In the genomic region with DNA sequence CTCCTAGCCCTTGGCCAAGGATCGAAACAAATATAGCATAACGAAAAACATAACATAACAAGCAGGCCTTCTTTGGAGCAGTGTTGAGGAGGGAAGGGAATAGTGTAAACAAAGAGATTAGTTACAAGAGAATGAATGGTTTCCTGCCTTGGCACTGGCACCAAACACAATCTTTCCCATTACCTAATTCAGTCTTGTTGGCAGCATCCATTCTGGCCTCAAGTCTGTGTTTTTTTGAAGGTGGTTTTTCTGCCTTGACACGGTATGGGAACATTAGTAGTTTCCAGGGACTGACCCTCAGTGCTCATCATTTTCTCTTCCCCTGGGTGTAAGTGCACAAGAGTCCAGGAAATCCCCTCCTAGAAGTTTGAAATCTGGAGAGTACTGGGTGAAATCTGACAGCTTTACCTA, we compare ENCODE assay signal across 17 mouse cellular contexts.
A peak's percentile ranks its signal among the peaks of the same experiment; 100 is the strongest.
DNase-seq lines count a peak whose midpoint lies in the region; ATAC-seq and TF ChIP-seq lines count a peak whose summit lies in the region.
"Had no signal": no experiment of that assay in that cellular context is flagged by ENCODE, and none has a peak within 500 bp of the region (broad histone marks: within the 10 kb centered on the region; RNA-seq: fewer than 3 reads in every experiment).

No protein-coding gene starts in this region.

- ATAC-seq in forebrain, embryonic 13.5 days = peak; percentile 45; the same call in 1 of the 2 replicates
- no peak for ATAC-seq in forebrain, postnatal 0 days
- ATAC-seq in intestine, embryonic 16.5 days = no peak
- no peak; the same call in 1 of the 2 replicates for ATAC-seq in intestine, embryonic 15.5 days
- 0 out of 2 replicates have a peak, but pooled peaks have one; percentile 48 for ATAC-seq in embryonic facial prominence, embryonic 15.5 days (ENCODE audit: insufficient number of reproducible peaks, low FRiP score, low TSS enrichment, low read depth)
- ATAC-seq: hindbrain, postnatal 0 days; liver, embryonic 12.5 days had no signal

- no peak for TF ChIP-seq CTCF in forebrain, postnatal 0 days (IDR thresholded peaks at IDR 0.05; ENCODE audit: low read depth)
- TF ChIP-seq CTCF in small intestine, adult 2 months (IDR thresholded peaks at IDR 0.05; ENCODE audit: extremely low read depth, insufficient read length, insufficient replicate concordance, low read depth, low read length) = no peak

- H3K4me3 ChIP-seq in forebrain, embryonic 13.5 days = no peak overlapping the region
- no peak overlapping the region for H3K4me3 ChIP-seq in forebrain, postnatal 0 days (ENCODE audit: low read depth, low read length)
- H3K4me3 ChIP-seq in intestine, embryonic 16.5 days (ENCODE audit: low read length) = no peak overlapping the region
- H3K4me3 ChIP-seq in intestine, embryonic 15.5 days (replicated peaks) = no peak overlapping the region
- H3K4me3 ChIP-seq in embryonic facial prominence, embryonic 15.5 days (replicated peaks) = no peak overlapping the region
- H3K4me3 ChIP-seq in small intestine, adult 2 months (ENCODE audit: low read depth, low read length) = no peak overlapping the region
- H3K4me3 ChIP-seq: erythroblast, embryonic 14.5 days; heart, embryonic 12.5 days; layer of hippocampus, adult 2 months; liver, embryonic 12.5 days; neural tube, embryonic 13.5 days had no signal

- no peak for DNase-seq in forebrain, postnatal 0 days
- DNase-seq in right cerebral cortex, adult 2 months (ENCODE audit: low spot score in 2 of 2) = no peak
- no peak for DNase-seq in layer of hippocampus, postnatal 25 days (ENCODE audit: extremely low spot score in 1 of 2, low spot score in 1 of 2)
- DNase-seq: adrenal gland, postnatal 36 days; gastrocnemius, postnatal 10 days; left cerebral cortex, postnatal 4 days had no signal

- no peaks in the 10 kb centered on the region for H3K4me1 ChIP-seq in forebrain, embryonic 13.5 days
- H3K4me1 ChIP-seq in forebrain, postnatal 0 days (ENCODE audit: insufficient read depth) = no peaks in the 10 kb centered on the region
- H3K4me1 ChIP-seq in intestine, embryonic 16.5 days (ENCODE audit: control insufficient read depth, insufficient read depth, low read length) = peaks cover 4% of the 10 kb centered on the region; the same call in 1 of the 2 replicates
- no peaks in the 10 kb centered on the region; the same call in 1 of the 2 replicates for H3K4me1 ChIP-seq in intestine, embryonic 15.5 days (replicated peaks)
- H3K4me1 ChIP-seq in embryonic facial prominence, embryonic 15.5 days = peaks cover 14% of the 10 kb centered on the region
- H3K4me1 ChIP-seq in small intestine, adult 2 months (ENCODE audit: control insufficient read depth, insufficient read depth, insufficient read length, low read length) = no peaks in the 10 kb centered on the region
- H3K4me1 ChIP-seq: liver, embryonic 12.5 days had no signal

- no peak for TF ChIP-seq POLR2A in small intestine, adult 2 months (IDR thresholded peaks at IDR 0.05; ENCODE audit: low read depth, low read length)

- no peaks in the 10 kb centered on the region for H3K36me3 ChIP-seq in forebrain, embryonic 13.5 days (ENCODE audit: poor library complexity, severe bottlenecking)
- no peaks in the 10 kb centered on the region for H3K36me3 ChIP-seq in forebrain, postnatal 0 days (ENCODE audit: insufficient read depth)
- no peaks in the 10 kb centered on the region for H3K36me3 ChIP-seq in intestine, embryonic 16.5 days (ENCODE audit: control insufficient read depth, insufficient read depth, low read length)
- no peaks in the 10 kb centered on the region for H3K36me3 ChIP-seq in intestine, embryonic 15.5 days
- H3K36me3 ChIP-seq in embryonic facial prominence, embryonic 15.5 days = no peaks in the 10 kb centered on the region
- H3K36me3 ChIP-seq in small intestine, adult 2 months (ENCODE audit: control insufficient read depth, insufficient read depth, low read length) = no peaks in the 10 kb centered on the region
- H3K36me3 ChIP-seq: heart, embryonic 12.5 days; liver, embryonic 12.5 days; neural tube, embryonic 13.5 days had no signal

- no peaks in the 10 kb centered on the region for H3K9me3 ChIP-seq in forebrain, embryonic 13.5 days (replicated peaks)
- H3K9me3 ChIP-seq in forebrain, postnatal 0 days (ENCODE audit: low read length) = no peaks in the 10 kb centered on the region
- H3K9me3 ChIP-seq in intestine, embryonic 16.5 days (ENCODE audit: control insufficient read depth, low read length) = no peaks in the 10 kb centered on the region
- no peaks in the 10 kb centered on the region for H3K9me3 ChIP-seq in intestine, embryonic 15.5 days
- no peaks in the 10 kb centered on the region for H3K9me3 ChIP-seq in embryonic facial prominence, embryonic 15.5 days (replicated peaks)
- H3K9me3 ChIP-seq: heart, embryonic 12.5 days; liver, embryonic 12.5 days; neural tube, embryonic 13.5 days had no signal

- H3K27me3 ChIP-seq in forebrain, embryonic 13.5 days = no peaks in the 10 kb centered on the region
- no peaks in the 10 kb centered on the region for H3K27me3 ChIP-seq in forebrain, postnatal 0 days (ENCODE audit: insufficient read depth, low read length)
- H3K27me3 ChIP-seq in intestine, embryonic 16.5 days (replicated peaks; ENCODE audit: control insufficient read depth, insufficient read depth, low read length) = no peaks in the 10 kb centered on the region
- no peaks in the 10 kb centered on the region for H3K27me3 ChIP-seq in intestine, embryonic 15.5 days (replicated peaks)
- H3K27me3 ChIP-seq in embryonic facial prominence, embryonic 15.5 days = no peaks in the 10 kb centered on the region
- no peaks in the 10 kb centered on the region for H3K27me3 ChIP-seq in small intestine, adult 2 months (ENCODE audit: control insufficient read depth, insufficient read depth, low read length)
- H3K27me3 ChIP-seq: heart, embryonic 12.5 days; liver, embryonic 12.5 days; neural tube, embryonic 13.5 days had no signal

- 77% methylated on average over 3 of the region's 3 CpGs for WGBS in forebrain, embryonic 13.5 days
- WGBS in forebrain, postnatal 0 days = 40% methylated on average over 3 of the region's 3 CpGs
- WGBS in intestine, embryonic 16.5 days = 49% methylated on average over 3 of the region's 3 CpGs
- 30% methylated on average over 3 of the region's 3 CpGs for WGBS in intestine, embryonic 15.5 days
- 29% methylated on average over 3 of the region's 3 CpGs for WGBS in embryonic facial prominence, embryonic 15.5 days
- 49% methylated on average over 3 of the region's 3 CpGs for WGBS in small intestine, adult 2 months

- no peak overlapping the region for H3K4me2 ChIP-seq in forebrain, embryonic 13.5 days
- no peak overlapping the region for H3K4me2 ChIP-seq in forebrain, postnatal 0 days (ENCODE audit: low read depth)
- no peak overlapping the region for H3K4me2 ChIP-seq in intestine, embryonic 16.5 days (ENCODE audit: low read depth, low read length)
- H3K4me2 ChIP-seq in intestine, embryonic 15.5 days (replicated peaks) = no peak overlapping the region
- H3K4me2 ChIP-seq in embryonic facial prominence, embryonic 15.5 days (replicated peaks) = no peak overlapping the region
- H3K4me2 ChIP-seq: heart, embryonic 12.5 days; liver, embryonic 12.5 days; neural tube, embryonic 13.5 days had no signal

- H3K27ac ChIP-seq in forebrain, embryonic 13.5 days = no peak overlapping the region
- no peak overlapping the region for H3K27ac ChIP-seq in forebrain, postnatal 0 days (ENCODE audit: low read depth, low read length)
- peak overlapping the region; percentile 20; the same call in 1 of the 2 replicates for H3K27ac ChIP-seq in intestine, embryonic 16.5 days (ENCODE audit: low read length)
- H3K27ac ChIP-seq in intestine, embryonic 15.5 days = no peak overlapping the region
- peak overlapping the region; percentile 63 for H3K27ac ChIP-seq in embryonic facial prominence, embryonic 15.5 days (replicated peaks)
- peak overlapping the region; percentile 45; the same call in 1 of the 2 replicates for H3K27ac ChIP-seq in small intestine, adult 2 months (ENCODE audit: insufficient read depth, low read depth, low read length)
- H3K27ac ChIP-seq: hindbrain, postnatal 0 days; layer of hippocampus, adult 2 months; liver, embryonic 12.5 days; neural tube, embryonic 13.5 days had no signal

- no peak overlapping the region for H3K9ac ChIP-seq in forebrain, embryonic 13.5 days
- no peak overlapping the region for H3K9ac ChIP-seq in forebrain, postnatal 0 days
- no peak overlapping the region for H3K9ac ChIP-seq in intestine, embryonic 16.5 days (ENCODE audit: low read depth, low read length)
- H3K9ac ChIP-seq in intestine, embryonic 15.5 days = no peak overlapping the region
- no peak overlapping the region for H3K9ac ChIP-seq in embryonic facial prominence, embryonic 15.5 days
- H3K9ac ChIP-seq: heart, embryonic 12.5 days; liver, embryonic 12.5 days; neural tube, embryonic 13.5 days had no signal

Comparison
In these comparisons a context has a peak if more than half of its experiments do, and no peak if none do; other contexts are left out.
1. ATAC-seq: peak in forebrain, embryonic 13.5 days (single experiment) and embryonic facial prominence, embryonic 15.5 days (single experiment); none in forebrain, postnatal 0 days (single experiment), intestine, embryonic 16.5 days (single experiment) and intestine, embryonic 15.5 days (single experiment).
2. H3K27ac ChIP-seq: peak in intestine, embryonic 16.5 days (single experiment), embryonic facial prominence, embryonic 15.5 days (single experiment) and small intestine, adult 2 months (single experiment); none in forebrain, embryonic 13.5 days (single experiment), forebrain, postnatal 0 days (single experiment) and intestine, embryonic 15.5 days (single experiment).